Mouse (Mus musculus) heart, adult 2 months (tissue): Measurements from ENCODE around the gene Dgkb.

Source experiments
- CTCF ChIP-seq: fragments of 200-600 bp; IDR thresholded peaks from 2 replicates; pipeline ENCODE4 v1.8.1; 2022; ENCODE audit warnings: antibody characterized with exemption, mild to moderate bottlenecking, moderate library complexity
- EP300 ChIP-seq: fragments of 200-500 bp; IDR thresholded peaks from 2 replicates; pipeline ENCODE4 v1.6.1; 2011; ENCODE audit warnings: low read depth, low read length, control low read depth; ENCODE audit not compliant: insufficient read depth
- POLR2A ChIP-seq: fragments of 200-500 bp; IDR thresholded peaks from 2 replicates; pipeline ENCODE4 v1.6.1; 2011; ENCODE audit warnings: mild to moderate bottlenecking, low read depth, low read length, control low read depth; ENCODE audit not compliant: insufficient read depth

- TF ChIP-seq CTCF (no peak), POLR2A (no peak), EP300 (no peak)
Observed at GRCm38 (mm10) chr12:38047256-38047655, 229.7 kb downstream of the Dgkb start.
